In genomic region chr15:102788846-102789518, GRCm38 (mm10) we compare ENCODE assay signal across 10 mouse cellular contexts.
DNase-seq lines count a peak whose midpoint lies in the region; ATAC-seq lines count a peak whose summit lies in the region.
"Had no signal": no experiment of that assay in that cellular context is flagged by ENCODE, and none has a peak within 500 bp of the region (broad histone marks: within the 10 kb centered on the region; RNA-seq: fewer than 3 reads in every experiment).

No protein-coding gene starts in this region.

- WGBS in forebrain, embryonic 16.5 days = 14% methylated on average over 7 of the region's 7 CpGs
- WGBS in neural tube, embryonic 12.5 days = 25% methylated on average over 7 of the region's 7 CpGs
- WGBS in heart, embryonic 11.5 days (ENCODE audit: insufficient replicate concordance) = 59% methylated on average over 7 of the region's 7 CpGs

- DNase-seq in brain, adult 2 months (ENCODE audit: low read depth, low spot score) = peak; percentile 98
- peak; percentile 47 to 51 for DNase-seq in layer of hippocampus, postnatal 36 days
- DNase-seq in urinary bladder, postnatal 14 days (ENCODE audit: low spot score) = no peak
- DNase-seq in urinary bladder, adult 2 months (ENCODE audit: low spot score) = no peak
- DNase-seq in MN1 (ENCODE audit: low spot score) = no peak
- DNase-seq: adrenal gland, postnatal 36 days had no signal

- H3K27me3 ChIP-seq in forebrain, embryonic 16.5 days (replicated peaks; ENCODE audit: control insufficient read depth, insufficient read depth, low read length) = no peaks in the 10 kb centered on the region
- H3K27me3 ChIP-seq in neural tube, embryonic 12.5 days (replicated peaks) = no peaks in the 10 kb centered on the region
- peaks cover 23% of the 10 kb centered on the region for H3K27me3 ChIP-seq in heart, embryonic 11.5 days (ENCODE audit: control insufficient read depth, insufficient read depth, low read length)

- H3K4me1 ChIP-seq in forebrain, embryonic 16.5 days (replicated peaks; ENCODE audit: control insufficient read depth, insufficient read depth, low read length) = peaks cover 18% of the 10 kb centered on the region
- H3K4me1 ChIP-seq in neural tube, embryonic 12.5 days = peaks cover 18% of the 10 kb centered on the region
- H3K4me1 ChIP-seq in heart, embryonic 11.5 days (ENCODE audit: control insufficient read depth, insufficient read depth, low read length) = no peaks in the 10 kb centered on the region

- peak overlapping the region; percentile 23 for H3K4me3 ChIP-seq in forebrain, embryonic 16.5 days (replicated peaks; ENCODE audit: low read length)
- H3K4me3 ChIP-seq in neural tube, embryonic 12.5 days = no peak overlapping the region
- H3K4me3 ChIP-seq in heart, embryonic 11.5 days (ENCODE audit: low read depth, low read length) = no peak overlapping the region

- H3K36me3 ChIP-seq in forebrain, embryonic 16.5 days (ENCODE audit: control insufficient read depth, insufficient read depth) = no peaks in the 10 kb centered on the region
- no peaks in the 10 kb centered on the region for H3K36me3 ChIP-seq in neural tube, embryonic 12.5 days
- H3K36me3 ChIP-seq in heart, embryonic 11.5 days (ENCODE audit: control insufficient read depth, insufficient read depth, low read length) = no peaks in the 10 kb centered on the region

- peak overlapping the region; percentile 95 for H3K27ac ChIP-seq in forebrain, embryonic 16.5 days (ENCODE audit: low read length)
- H3K27ac ChIP-seq in neural tube, embryonic 12.5 days = peak overlapping the region; percentile 79; the same call in 1 of the 2 replicates
- no peak overlapping the region for H3K27ac ChIP-seq in heart, embryonic 11.5 days (ENCODE audit: low read depth, low read length)

- H3K9ac ChIP-seq in forebrain, embryonic 16.5 days (replicated peaks; ENCODE audit: low read depth, low read length) = peak overlapping the region; percentile 47
- H3K9ac ChIP-seq in neural tube, embryonic 12.5 days = no peak overlapping the region; the same call in 1 of the 2 replicates
- no peak overlapping the region for H3K9ac ChIP-seq in heart, embryonic 11.5 days (ENCODE audit: low read depth, low read length)

- peak; percentile 96 for ATAC-seq in forebrain, embryonic 16.5 days
- peak; percentile 90 for ATAC-seq in neural tube, embryonic 12.5 days (ENCODE audit: low FRiP score, low read depth)
- no peak for ATAC-seq in heart, embryonic 11.5 days (replicated peaks; ENCODE audit: insufficient number of reproducible peaks, low FRiP score, low TSS enrichment)
- ATAC-seq: intestine, embryonic 16.5 days had no signal

- peak overlapping the region; percentile 39 for H3K4me2 ChIP-seq in forebrain, embryonic 16.5 days (ENCODE audit: low read length)
- peak overlapping the region; percentile 40 for H3K4me2 ChIP-seq in neural tube, embryonic 12.5 days (replicated peaks)
- H3K4me2 ChIP-seq in heart, embryonic 11.5 days = no peak overlapping the region

- no peaks in the 10 kb centered on the region for H3K9me3 ChIP-seq in forebrain, embryonic 16.5 days (ENCODE audit: control insufficient read depth, low read length)
- H3K9me3 ChIP-seq in neural tube, embryonic 12.5 days = no peaks in the 10 kb centered on the region
- H3K9me3 ChIP-seq in heart, embryonic 11.5 days (replicated peaks; ENCODE audit: control insufficient read depth, low read length) = no peaks in the 10 kb centered on the region

Comparison
In these comparisons a context has a peak if more than half of its experiments do, and no peak if none do; other contexts are left out.
1. DNase-seq: peak in brain, adult 2 months (single experiment) and layer of hippocampus, postnatal 36 days (2 of 2); none in urinary bladder, postnatal 14 days (single experiment), urinary bladder, adult 2 months (single experiment) and MN1 (single experiment).